Mouse (Mus musculus) bone marrow macrophage, adult 2 months (primary cell): ENCODE results near the gene Adamts7. TPM values are rescaled to one million over a fixed set of nuclear protein-coding genes. Genes with fewer than 3 reads are reported as not detected.

Experiments used
- H3K27ac ChIP-seq: 2 replicates; pipeline ENCODE4 v1.5.1; 2012; ENCODE audit warnings: low read depth, low read length; ENCODE audit not compliant: insufficient read depth
- H3K4me1 ChIP-seq: 2 replicates; pipeline ENCODE4 v1.6.1; 2012; ENCODE audit warnings: low read length; ENCODE audit not compliant: control insufficient read depth, insufficient read depth
- H3K4me3 ChIP-seq: 2 replicates; pipeline ENCODE4 v1.5.1; 2012; ENCODE audit warnings: mild to moderate bottlenecking, low read length, moderate library complexity; ENCODE audit not compliant: insufficient read depth
- CTCF ChIP-seq: IDR thresholded peaks from 2 replicates; pipeline ENCODE4 v1.5.1; 2012; ENCODE audit warnings: low read depth, mild to moderate bottlenecking, low read length, moderate library complexity
- POLR2A ChIP-seq: IDR thresholded peaks from 2 replicates; pipeline ENCODE4 v1.6.1; 2012; ENCODE audit warnings: mild to moderate bottlenecking, low read depth, low read length, borderline replicate concordance
- polyA plus RNA-seq: library from polyadenylated mRNA; stranded (reverse); fragments of >200 nt; gene quantifications from 2 replicates; pipeline ENCODE4 v1.2.4, GENCODE M21; 2012; ENCODE audit not compliant: missing spikeins, insufficient read depth, insufficient read length

Gene Adamts7
- polyA plus RNA-seq, 1 experiment, result not detected

GRCm38 (mm10) chr9:90253181-90253580, 90.3 kb downstream of the Adamts7 start:
- Histone ChIP-seq H3K4me1 (peaks cover 66% of the 10 kb centered on the region), H3K27ac (peak overlapping the region; percentile 68), H3K4me3 (no peak overlapping the region)
- no peak for TF ChIP-seq POLR2A
- no peak for TF ChIP-seq CTCF

GRCm38 (mm10) chr9:90255844-90256405, 93.1 kb downstream of the Adamts7 start:
- Histone ChIP-seq H3K4me3 (no peak overlapping the region), H3K27ac (no peak overlapping the region), H3K4me1 (peaks cover 82% of the 10 kb centered on the region)
- TF ChIP-seq CTCF (no peak), POLR2A (no peak)

GRCm38 (mm10) chr9:90257220-90257619, 94.4 kb downstream of the Adamts7 start:
- peaks cover 77% of the 10 kb centered on the region for H3K4me1 ChIP-seq

More at GRCm38 (mm10) chr9:90257220-90257619, 94.4 kb downstream of the Adamts7 start:
- Histone ChIP-seq H3K4me3 (no peak overlapping the region), H3K27ac (peak overlapping the region; percentile 54)
- TF ChIP-seq CTCF (no peak), POLR2A (no peak)

Other genes starting within 250 kb of the Adamts7 start
- gene Ctsh, start 108.9 kb upstream of the Adamts7 start, polyA plus RNA-seq, result 297 and 300 TPM in 2 replicates
- gene Morf4l1, start 48.3 kb upstream of the Adamts7 start, polyA plus RNA-seq, result 486 and 540 TPM in 2 replicates
- gene Tbc1d2b, start 107.7 kb downstream of the Adamts7 start, polyA plus RNA-seq, result 49.1 and 55.0 TPM in 2 replicates